Mouse (Mus musculus) small intestine, adult 2 months (tissue): ENCODE measurements around the gene Map3k6. TPM values are rescaled to one million over a fixed set of nuclear protein-coding genes. Genes with fewer than 3 reads are reported as not detected.

Source experiments
- H3K27ac ChIP-seq: fragments of 200-500 bp; 2 replicates; pipeline ENCODE4 v1.5.1; 2012; ENCODE audit warnings: low read depth, low read length, control low read depth, inconsistent platforms; ENCODE audit not compliant: insufficient read depth
- H3K27me3 ChIP-seq: fragments of 200-500 bp; 2 replicates; pipeline ENCODE4 v1.6.1; 2012; ENCODE audit warnings: mild to moderate bottlenecking, moderate library complexity, low read length, inconsistent platforms; ENCODE audit not compliant: control insufficient read depth, insufficient read depth
- H3K36me3 ChIP-seq: fragments of 200-500 bp; 2 replicates; pipeline ENCODE4 v1.6.1; 2012; ENCODE audit warnings: mild to moderate bottlenecking, low read length, control low read depth, inconsistent platforms; ENCODE audit not compliant: control insufficient read depth, insufficient read depth
- H3K4me1 ChIP-seq: fragments of 200-500 bp; 2 replicates; pipeline ENCODE4 v1.6.1; 2012; ENCODE audit warnings: low read length, inconsistent platforms, mixed read lengths; ENCODE audit not compliant: control insufficient read depth, insufficient read depth, insufficient read length
- H3K4me3 ChIP-seq: fragments of 200-500 bp; 2 replicates; pipeline ENCODE4 v1.5.1; 2012; ENCODE audit warnings: low read depth, mild to moderate bottlenecking, control low read depth, inconsistent platforms, low read length, moderate library complexity
- CTCF ChIP-seq: fragments of 200-500 bp; IDR thresholded peaks from 2 replicates; pipeline ENCODE4 v1.5.1; 2012; ENCODE audit warnings: low read depth, mild to moderate bottlenecking, control low read depth, inconsistent platforms, low read length, moderate library complexity, mixed read lengths; ENCODE audit not compliant: insufficient replicate concordance, insufficient read length; ENCODE audit errors: extremely low read depth
- POLR2A ChIP-seq: fragments of 200-500 bp; IDR thresholded peaks from 2 replicates; pipeline ENCODE4 v1.6.1; 2012; ENCODE audit warnings: low read depth, mild to moderate bottlenecking, control low read depth, inconsistent platforms, low read length, moderate library complexity
- WGBS: fragments of 180-500 bp; shearing (Covaris S2); methylation state at CpG from one replicate; pipeline ENCODE4 v1.1.7; 2018; 5-methylcytosine and 5-hydroxymethylcytosine counted together
- polyA plus RNA-seq: library from polyadenylated mRNA; depleted of rRNA; stranded (reverse); fragments of >200 nt; gene quantifications from 2 replicates; pipeline ENCODE4 v1.2.3, GENCODE M21; 2012

The Map3k6 gene
- polyA plus RNA-seq, 1 experiment: 75.5 TPM

- TF ChIP-seq CTCF: no peak
- TF ChIP-seq POLR2A: no peak
- Histone ChIP-seq H3K4me3 (peak overlapping the region; percentile 51; the same call in 1 of the 2 replicates), H3K27ac (no peak overlapping the region), H3K4me1 (peaks cover 15% of the 10 kb centered on the region), H3K27me3 (no peaks in the 10 kb centered on the region), H3K36me3 (peaks cover 19% of the 10 kb centered on the region)
- 66% methylated on average over 10 of the region's 10 CpGs for WGBS
Measured at GRCm38 (mm10) chr4:133261641-133262374, 21.2 kb downstream of the Map3k6 start.

- Histone ChIP-seq H3K27me3 (no peaks in the 10 kb centered on the region), H3K4me1 (peaks cover 10% of the 10 kb centered on the region), H3K36me3 (peaks cover 23% of the 10 kb centered on the region), H3K4me3 (peak overlapping the region; percentile 51), H3K27ac (no peak overlapping the region)
- 59% methylated on average over 7 of the region's 7 CpGs for WGBS
- TF ChIP-seq POLR2A: no peak
- TF ChIP-seq CTCF: no peak
Measured at GRCm38 (mm10) chr4:133262375-133262765, 21.8 kb downstream of the Map3k6 start.

- H3K27ac ChIP-seq: peak within 1 kb of the TSS; percentile 10; the same call in 1 of the 2 replicates
- peaks cover 5% of the 10 kb centered on the region for H3K4me1 ChIP-seq
- peak within 1 kb of the TSS; percentile 51 for H3K4me3 ChIP-seq
- TF ChIP-seq POLR2A: no peak; the same call in 1 of the 2 replicates
- TF ChIP-seq CTCF: no peak
- H3K36me3 ChIP-seq: peaks cover 28% of the 10 kb centered on the region
- WGBS: 15% methylated on average over 7 of the region's 7 CpGs
- H3K27me3 ChIP-seq: no peaks in the 10 kb centered on the region
Measured at GRCm38 (mm10) chr4:133262882-133263281, 22.3 kb downstream of the Map3k6 start, which contains the start of gene Sytl1. Gene Sytl1 (minus strand): TSS chr4:133263113.

- 0 out of 2 replicates have a peak, but pooled peaks cover 3% of the 10 kb centered on the region for H3K4me1 ChIP-seq
- H3K27me3 ChIP-seq: no peaks in the 10 kb centered on the region
- H3K4me3 ChIP-seq: no peak overlapping the region
- peaks cover 37% of the 10 kb centered on the region for H3K36me3 ChIP-seq
- TF ChIP-seq CTCF (no peak), POLR2A (no peak)
- H3K27ac ChIP-seq: no peak overlapping the region
- WGBS: 82% methylated on average over 5 of the region's 5 CpGs
Measured at GRCm38 (mm10) chr4:133263756-133264155, 23.1 kb downstream of the Map3k6 start.

- WGBS: 77% methylated on average over 2 of the region's 2 CpGs
- H3K4me3 ChIP-seq: no peak overlapping the region
- no peaks in the 10 kb centered on the region for H3K27me3 ChIP-seq
- H3K36me3 ChIP-seq: peaks cover 44% of the 10 kb centered on the region
- H3K27ac ChIP-seq: no peak overlapping the region
- no peak for TF ChIP-seq POLR2A
- TF ChIP-seq CTCF: no peak
- H3K4me1 ChIP-seq: 0 out of 2 replicates have a peak, but pooled peaks cover 3% of the 10 kb centered on the region
Measured at GRCm38 (mm10) chr4:133264559-133264958, 23.9 kb downstream of the Map3k6 start.

- whole genome bisulfite sequencing: 88% methylated on average over 3 of the region's 3 CpGs
Measured at GRCm38 (mm10) chr4:133265297-133265696, 24.7 kb downstream of the Map3k6 start.

GRCm38 (mm10) chr4:133265759-133266158 lies 25.1 kb downstream of the Map3k6 start:
- H3K4me3 ChIP-seq: no peak overlapping the region
- no peaks in the 10 kb centered on the region for H3K27me3 ChIP-seq
- peaks cover 49% of the 10 kb centered on the region for H3K36me3 ChIP-seq
- no peak overlapping the region for H3K27ac ChIP-seq
- TF ChIP-seq POLR2A (no peak), CTCF (no peak)
- 0 out of 2 replicates have a peak, but pooled peaks cover 3% of the 10 kb centered on the region for H3K4me1 ChIP-seq
- WGBS: 94% methylated on average over 4 of the region's 4 CpGs

More at GRCm38 (mm10) chr4:133265297-133265696, 24.7 kb downstream of the Map3k6 start:
- no peak for TF ChIP-seq CTCF
- TF ChIP-seq POLR2A: no peak
- Histone ChIP-seq H3K4me1 (0 out of 2 replicates have a peak, but pooled peaks cover 3% of the 10 kb centered on the region), H3K27ac (no peak overlapping the region), H3K4me3 (no peak overlapping the region), H3K36me3 (peaks cover 47% of the 10 kb centered on the region), H3K27me3 (no peaks in the 10 kb centered on the region)
